Mouse (Mus musculus) lung, adult 2 months (tissue): ENCODE measurements around the gene Snd1.

Experiments
- CTCF ChIP-seq: fragments of 200-500 bp; IDR thresholded peaks from 2 replicates; pipeline ENCODE4 v1.5.1; 2011; ENCODE audit warnings: mild to moderate bottlenecking, low read length, control low read depth; ENCODE audit not compliant: insufficient read depth
- POLR2A ChIP-seq: fragments of 200-500 bp; IDR thresholded peaks from 2 replicates; pipeline ENCODE4 v1.6.1; 2011; ENCODE audit warnings: low read depth, mild to moderate bottlenecking, control low read depth, low read length, borderline replicate concordance; ENCODE audit errors: extremely low read depth

DNA sequence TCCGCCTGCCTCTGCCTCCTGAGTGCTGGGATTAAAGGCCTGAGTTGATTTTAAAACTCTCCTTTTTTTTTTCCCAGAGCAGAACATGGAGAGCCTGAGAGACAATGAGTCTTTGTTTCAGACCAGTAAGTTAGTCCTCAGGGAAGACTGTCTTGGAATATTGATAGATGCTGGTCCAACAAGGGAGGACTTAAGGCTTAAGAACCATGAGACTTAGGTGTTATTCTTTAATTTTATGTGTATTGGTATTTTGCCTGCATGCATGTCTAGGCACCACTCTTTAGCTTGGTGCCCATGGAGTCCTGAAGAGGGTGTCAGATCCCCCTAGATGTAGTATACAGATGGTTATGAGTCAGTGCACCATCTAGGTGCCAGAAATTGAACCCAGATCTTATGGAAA, 199.7 kb downstream of the Snd1 start:
- TF ChIP-seq CTCF (no peak), POLR2A (no peak)
